Mouse (Mus musculus): ENCODE measurements around the gene Olfr1412.

Olfr1412 gene

GRCm38 (mm10) chr1:92585479-92585878 lies at the start of gene Olfr1412:
TSS of gene Olfr1412 (plus strand) at chr1:92585779.
- DNase-seq (ENCODE audit: low read depth, low spot score), result no peak

- DNase-seq (ENCODE audit: low read depth, low spot score), result peak; percentile 89
Measured at GRCm38 (mm10) chr1:92536972-92537371, 48.6 kb upstream of the Olfr1412 start.

- peak; percentile 41 for DNase-seq (ENCODE audit: low read depth, low spot score)
Measured at GRCm38 (mm10) chr1:92539071-92539470, 46.5 kb upstream of the Olfr1412 start.

- DNase-seq (ENCODE audit: low read depth, low spot score), result no peak
Measured at GRCm38 (mm10) chr1:92545929-92546328, 39.6 kb upstream of the Olfr1412 start.

GRCm38 (mm10) chr1:92571022-92571421 lies 14.6 kb upstream of the Olfr1412 start, which contains the start of gene Olfr1413:
TSS of gene Olfr1413 (plus strand) at chr1:92571322.
- no peak for DNase-seq (ENCODE audit: low read depth, low spot score)

GRCm38 (mm10) chr1:92594111-92594510 lies 8.5 kb downstream of the Olfr1412 start, which contains the start of gene Olfr1411:
TSS of gene Olfr1411 (plus strand) at chr1:92594411.
- DNase-seq (ENCODE audit: low read depth, low spot score), result no peak

GRCm38 (mm10) chr1:92596019-92596418 lies 10.4 kb downstream of the Olfr1412 start:
- DNase-seq (ENCODE audit: low read depth, low spot score), result no peak

GRCm38 (mm10) chr1:92605482-92605881 lies 19.9 kb downstream of the Olfr1412 start, which contains the start of gene Olfr1410:
TSS of gene Olfr1410 (plus strand) at chr1:92605782.
- no peak for DNase-seq (ENCODE audit: low read depth, low spot score)

- DNase-seq (ENCODE audit: low read depth, low spot score), result no peak
Measured at GRCm38 (mm10) chr1:92607711-92608110, 22.1 kb downstream of the Olfr1412 start.

- peak; percentile 67 for DNase-seq (ENCODE audit: low read depth, low spot score)
Measured at GRCm38 (mm10) chr1:92611008-92611407, 25.4 kb downstream of the Olfr1412 start.

- DNase-seq (ENCODE audit: low read depth, low spot score), result no peak
Measured at GRCm38 (mm10) chr1:92613175-92613574, 27.6 kb downstream of the Olfr1412 start.

- peak; percentile 24 for DNase-seq (ENCODE audit: low read depth, low spot score)
Measured at GRCm38 (mm10) chr1:92614516-92614915, 28.9 kb downstream of the Olfr1412 start.

GRCm38 (mm10) chr1:92616046-92616445 lies 30.5 kb downstream of the Olfr1412 start:
- no peak for DNase-seq (ENCODE audit: low read depth, low spot score)

GRCm38 (mm10) chr1:92617488-92617887 lies 31.9 kb downstream of the Olfr1412 start, which contains the start of gene Olfr12:
TSS of gene Olfr12 (plus strand) at chr1:92617788.
- no peak for DNase-seq (ENCODE audit: low read depth, low spot score)

- DNase-seq (ENCODE audit: low read depth, low spot score), result no peak
Measured at GRCm38 (mm10) chr1:92618360-92618759, 32.8 kb downstream of the Olfr1412 start.

- no peak for DNase-seq (ENCODE audit: low read depth, low spot score)
Measured at GRCm38 (mm10) chr1:92628227-92628626, 42.6 kb downstream of the Olfr1412 start.

GRCm38 (mm10) chr1:92632196-92632595 lies 46.6 kb downstream of the Olfr1412 start:
- DNase-seq (ENCODE audit: low read depth, low spot score), result no peak

- peak; percentile 57 for DNase-seq (ENCODE audit: low read depth, low spot score)
Measured at GRCm38 (mm10) chr1:92632948-92633347, 47.4 kb downstream of the Olfr1412 start.

- DNase-seq (ENCODE audit: low read depth, low spot score), result no peak
Measured at GRCm38 (mm10) chr1:92633726-92634125, 48.1 kb downstream of the Olfr1412 start.

GRCm38 (mm10) chr1:92634569-92634968 lies 49.0 kb downstream of the Olfr1412 start:
- DNase-seq (ENCODE audit: low read depth, low spot score), result no peak

- DNase-seq (ENCODE audit: low read depth, low spot score), result no peak
Measured at GRCm38 (mm10) chr1:92634976-92635599, 49.5 kb downstream of the Olfr1412 start.

- no peak for DNase-seq (ENCODE audit: low read depth, low spot score)
Measured at GRCm38 (mm10) chr1:92636015-92636414, 50.4 kb downstream of the Olfr1412 start.

- DNase-seq (ENCODE audit: low read depth, low spot score), result no peak
Measured at GRCm38 (mm10) chr1:92636676-92637075, 51.1 kb downstream of the Olfr1412 start.
